Mouse (Mus musculus) liver, embryonic 12.5 days (tissue): Measurements from ENCODE around the gene Mad1l1. TPM values are rescaled to one million over a fixed set of nuclear protein-coding genes. Genes with fewer than 3 reads are reported as not detected.

Experiments used
- ATAC-seq: fragments of 200-750 bp; cut with Nextera tagmentation; 2 replicates; pipeline ENCODE4 v1.8.0; 2017; ENCODE audit warnings: moderate number of reproducible peaks, mild to moderate bottlenecking, moderate library complexity
- H3K27ac ChIP-seq: fragments of 300-500 bp; sonication (generic); 2 replicates; pipeline ENCODE4 v1.5.1; 2016; ENCODE audit warnings: mild to moderate bottlenecking
- H3K27me3 ChIP-seq: fragments of 300-500 bp; sonication (generic); replicated peaks from 2 replicates; pipeline ENCODE4 v1.6.1; 2016; ENCODE audit warnings: mild to moderate bottlenecking, moderate library complexity
- H3K36me3 ChIP-seq: fragments of 300-500 bp; sonication (generic); 2 replicates; pipeline ENCODE4 v1.6.1; 2016; ENCODE audit warnings: mild to moderate bottlenecking, moderate library complexity
- H3K4me1 ChIP-seq: fragments of 300-500 bp; sonication (generic); 2 replicates; pipeline ENCODE4 v1.6.1; 2016
- H3K4me2 ChIP-seq: fragments of 300-500 bp; sonication (generic); 2 replicates; pipeline ENCODE4 v1.6.1; 2016; ENCODE audit warnings: mild to moderate bottlenecking, moderate library complexity
- H3K4me3 ChIP-seq: fragments of 300-500 bp; sonication (generic); 2 replicates; pipeline ENCODE4 v1.5.1; 2016; ENCODE audit warnings: mild to moderate bottlenecking, moderate library complexity
- H3K9ac ChIP-seq: fragments of 300-500 bp; sonication (generic); 2 replicates; pipeline ENCODE4 v1.6.1; 2016; ENCODE audit warnings: mild to moderate bottlenecking, moderate library complexity
- H3K9me3 ChIP-seq: fragments of 300-500 bp; sonication (generic); replicated peaks from 2 replicates; pipeline ENCODE4 v1.6.1; 2016; ENCODE audit warnings: mild to moderate bottlenecking, moderate library complexity
- WGBS: fragments of 180-500 bp; shearing (Covaris S2); methylation state at CpG from one replicate; pipeline ENCODE4 v1.1.7; 2016; ENCODE audit not compliant: insufficient replicate concordance; 5-methylcytosine and 5-hydroxymethylcytosine counted together
- polyA plus RNA-seq: library from polyadenylated mRNA; unstranded; fragments of >200 nt; fragmentation: Nextera tagmentation; extraction: Ambion mirVana; gene quantifications from 2 replicates; pipeline ENCODE4 v1.2.1, GENCODE M21; 2016

The Mad1l1 gene
- polyA plus RNA-seq, 1 experiment from 2014 or later: 33.6 TPM

- Histone ChIP-seq H3K9me3 (no peaks in the 10 kb centered on the region), H3K4me1 (no peaks in the 10 kb centered on the region), H3K4me3 (no peak overlapping the region), H3K4me2 (no peak overlapping the region), H3K36me3 (peaks cover 28% of the 10 kb centered on the region), H3K9ac (no peak overlapping the region), H3K27me3 (no peaks in the 10 kb centered on the region), H3K27ac (no peak overlapping the region)
- no peak for ATAC-seq
- 78% methylated on average over 11 of the region's 11 CpGs for WGBS
Measured at GRCm38 (mm10) chr5:140091601-140092000, 229.8 kb downstream of the Mad1l1 start.

- Histone ChIP-seq H3K9me3 (no peaks in the 10 kb centered on the region), H3K27ac (no peak overlapping the region), H3K9ac (no peak overlapping the region), H3K27me3 (no peaks in the 10 kb centered on the region), H3K4me3 (no peak overlapping the region), H3K4me2 (no peak overlapping the region), H3K36me3 (peaks cover 44% of the 10 kb centered on the region), H3K4me1 (no peaks in the 10 kb centered on the region)
- ATAC-seq: no peak
Measured at GRCm38 (mm10) chr5:140089263-140089662, 232.1 kb downstream of the Mad1l1 start.

- Histone ChIP-seq H3K4me2 (no peak overlapping the region), H3K36me3 (peaks cover 45% of the 10 kb centered on the region), H3K9ac (no peak overlapping the region), H3K4me3 (no peak overlapping the region), H3K4me1 (0 out of 2 replicates have a peak, but pooled peaks cover 1% of the 10 kb centered on the region), H3K9me3 (no peaks in the 10 kb centered on the region), H3K27me3 (no peaks in the 10 kb centered on the region), H3K27ac (no peak overlapping the region)
- 89% methylated on average over 7 of the region's 7 CpGs for WGBS
- ATAC-seq: no peak
Measured at GRCm38 (mm10) chr5:140087242-140087641, 234.1 kb downstream of the Mad1l1 start.

GRCm38 (mm10) chr5:140084341-140084740 lies 237.0 kb downstream of the Mad1l1 start:
- 0 out of 2 replicates have a peak, but pooled peaks cover 3% of the 10 kb centered on the region for H3K4me1 ChIP-seq

GRCm38 (mm10) chr5:140083911-140084310 lies 237.4 kb downstream of the Mad1l1 start:
- H3K27me3 ChIP-seq: no peaks in the 10 kb centered on the region
- H3K4me2 ChIP-seq: no peak overlapping the region
- WGBS: 85% methylated on average over 5 of the region's 5 CpGs
- no peak overlapping the region for H3K27ac ChIP-seq
- ATAC-seq: no peak
- H3K9ac ChIP-seq: no peak overlapping the region
- 0 out of 2 replicates have a peak, but pooled peaks cover 3% of the 10 kb centered on the region for H3K4me1 ChIP-seq
- H3K4me3 ChIP-seq: no peak overlapping the region
- H3K36me3 ChIP-seq: peaks cover 61% of the 10 kb centered on the region
- no peaks in the 10 kb centered on the region for H3K9me3 ChIP-seq

More at GRCm38 (mm10) chr5:140084341-140084740, 237.0 kb downstream of the Mad1l1 start:
- Histone ChIP-seq H3K9me3 (no peaks in the 10 kb centered on the region), H3K27me3 (no peaks in the 10 kb centered on the region), H3K36me3 (peaks cover 61% of the 10 kb centered on the region), H3K9ac (no peak overlapping the region), H3K4me3 (no peak overlapping the region), H3K27ac (no peak overlapping the region), H3K4me2 (no peak overlapping the region)
- ATAC-seq: no peak
- WGBS: 89% methylated on average over 6 of the region's 6 CpGs

- Histone ChIP-seq H3K4me2 (no peak overlapping the region), H3K36me3 (peaks cover 54% of the 10 kb centered on the region), H3K27me3 (no peaks in the 10 kb centered on the region), H3K4me1 (0 out of 2 replicates have a peak, but pooled peaks cover 3% of the 10 kb centered on the region), H3K9me3 (no peaks in the 10 kb centered on the region), H3K4me3 (no peak overlapping the region), H3K9ac (no peak overlapping the region), H3K27ac (no peak overlapping the region)
- 60% methylated on average over 10 of the region's 11 CpGs for WGBS
- no peak for ATAC-seq
Measured at GRCm38 (mm10) chr5:140082204-140082812, 239.0 kb downstream of the Mad1l1 start.

- Histone ChIP-seq H3K4me1 (0 out of 2 replicates have a peak, but pooled peaks cover 3% of the 10 kb centered on the region), H3K27me3 (no peaks in the 10 kb centered on the region), H3K4me3 (no peak overlapping the region), H3K27ac (no peak overlapping the region), H3K36me3 (peaks cover 42% of the 10 kb centered on the region), H3K4me2 (no peak overlapping the region), H3K9me3 (no peaks in the 10 kb centered on the region), H3K9ac (no peak overlapping the region)
- no peak for ATAC-seq
- 78% methylated on average over 10 of the region's 10 CpGs for WGBS
Measured at GRCm38 (mm10) chr5:140081084-140081483, 240.3 kb downstream of the Mad1l1 start.

GRCm38 (mm10) chr5:140079511-140079910 lies 241.8 kb downstream of the Mad1l1 start:
- Histone ChIP-seq H3K9me3 (no peaks in the 10 kb centered on the region), H3K36me3 (peaks cover 33% of the 10 kb centered on the region), H3K9ac (no peak overlapping the region), H3K4me3 (no peak overlapping the region), H3K27me3 (no peaks in the 10 kb centered on the region), H3K4me2 (no peak overlapping the region), H3K4me1 (0 out of 2 replicates have a peak, but pooled peaks cover 3% of the 10 kb centered on the region), H3K27ac (no peak overlapping the region)
- WGBS: 78% methylated on average over 4 of the region's 4 CpGs
- no peak for ATAC-seq

GRCm38 (mm10) chr5:140078406-140078805 lies 242.9 kb downstream of the Mad1l1 start:
- H3K36me3 ChIP-seq: peaks cover 30% of the 10 kb centered on the region
- no peak overlapping the region for H3K9ac ChIP-seq
- ATAC-seq: no peak
- H3K4me2 ChIP-seq: no peak overlapping the region
- WGBS: 92% methylated on average over 3 of the region's 3 CpGs
- H3K4me1 ChIP-seq: 0 out of 2 replicates have a peak, but pooled peaks cover 3% of the 10 kb centered on the region
- no peaks in the 10 kb centered on the region for H3K27me3 ChIP-seq
- no peaks in the 10 kb centered on the region for H3K9me3 ChIP-seq
- no peak overlapping the region for H3K27ac ChIP-seq
- no peak overlapping the region for H3K4me3 ChIP-seq

- no peak overlapping the region for H3K4me3 ChIP-seq
- WGBS: 76% methylated on average over 2 of the region's 2 CpGs
- no peaks in the 10 kb centered on the region for H3K4me1 ChIP-seq
- H3K9ac ChIP-seq: no peak overlapping the region
- H3K36me3 ChIP-seq: peaks cover 18% of the 10 kb centered on the region
- no peaks in the 10 kb centered on the region for H3K9me3 ChIP-seq
- no peak overlapping the region for H3K4me2 ChIP-seq
- no peaks in the 10 kb centered on the region for H3K27me3 ChIP-seq
- ATAC-seq: no peak
- no peak overlapping the region for H3K27ac ChIP-seq
Measured at GRCm38 (mm10) chr5:140076438-140076837, 244.9 kb downstream of the Mad1l1 start.

GRCm38 (mm10) chr5:140073671-140074116 lies 247.7 kb downstream of the Mad1l1 start:
- Histone ChIP-seq H3K36me3 (peaks cover 8% of the 10 kb centered on the region; the same call in 1 of the 2 replicates), H3K4me1 (no peaks in the 10 kb centered on the region), H3K27ac (no peak overlapping the region), H3K4me2 (no peak overlapping the region), H3K9ac (no peak overlapping the region), H3K9me3 (no peaks in the 10 kb centered on the region), H3K4me3 (no peak overlapping the region), H3K27me3 (no peaks in the 10 kb centered on the region)
- ATAC-seq: no peak
- WGBS: 63% methylated on average over 12 of the region's 12 CpGs

- no peak overlapping the region for H3K4me2 ChIP-seq
- H3K9me3 ChIP-seq: no peaks in the 10 kb centered on the region
- no peak overlapping the region for H3K4me3 ChIP-seq
- no peak overlapping the region for H3K27ac ChIP-seq
- WGBS: 13% methylated on average over 1 of the region's 1 CpGs
- no peak for ATAC-seq
- no peaks in the 10 kb centered on the region for H3K27me3 ChIP-seq
- no peak overlapping the region for H3K9ac ChIP-seq
- H3K36me3 ChIP-seq: peaks cover 7% of the 10 kb centered on the region; the same call in 1 of the 2 replicates
- no peaks in the 10 kb centered on the region for H3K4me1 ChIP-seq
Measured at GRCm38 (mm10) chr5:140073148-140073670, 248.1 kb downstream of the Mad1l1 start.
